Mouse (Mus musculus) kidney, embryonic 16.5 days (tissue): ENCODE results near the gene Setd1a. TPM values are rescaled to one million over a fixed set of nuclear protein-coding genes. Genes with fewer than 3 reads are reported as not detected.
A peak's percentile ranks its signal among the peaks of the same experiment; 100 is the strongest.
"Not testable (repeated sequence)": the region's sequence is repeated elsewhere in the genome, so short reads cannot be mapped to it uniquely, and the experiment has no call there.

Experiments used
- ATAC-seq: fragments of 200-750 bp; cut with Nextera tagmentation; 2 replicates; pipeline ENCODE4 v1.8.0; 2017; ENCODE audit warnings: moderate TSS enrichment; ENCODE audit not compliant: low FRiP score, low TSS enrichment
- H3K27ac ChIP-seq: fragments of 300-500 bp; sonication (generic); 2 replicates; pipeline ENCODE4 v1.5.1; 2014; ENCODE audit warnings: low read length
- H3K27me3 ChIP-seq: fragments of 300-500 bp; sonication (generic); 2 replicates; pipeline ENCODE4 v1.6.1; 2014; ENCODE audit warnings: low read length, control low read depth, mixed read lengths; ENCODE audit not compliant: insufficient read depth
- H3K36me3 ChIP-seq: fragments of 300-500 bp; sonication (generic); 2 replicates; pipeline ENCODE4 v1.6.1; 2014; ENCODE audit warnings: low read length, control low read depth, mixed read lengths; ENCODE audit not compliant: insufficient read depth
- H3K4me1 ChIP-seq: fragments of 300-500 bp; sonication (generic); 2 replicates; pipeline ENCODE4 v1.6.1; 2014; ENCODE audit warnings: low read length, control low read depth, mixed read lengths; ENCODE audit not compliant: insufficient read depth
- H3K4me2 ChIP-seq: fragments of 300-500 bp; sonication (generic); replicated peaks from 2 replicates; pipeline ENCODE4 v1.6.1; 2014; ENCODE audit warnings: low read depth, low read length
- H3K4me3 ChIP-seq: fragments of 300-500 bp; sonication (generic); 2 replicates; pipeline ENCODE4 v1.5.1; 2014; ENCODE audit warnings: mild to moderate bottlenecking, low read length
- H3K9ac ChIP-seq: fragments of 300-500 bp; sonication (generic); replicated peaks from 2 replicates; pipeline ENCODE4 v1.6.1; 2014; ENCODE audit warnings: low read length
- H3K9me3 ChIP-seq: fragments of 300-500 bp; sonication (generic); 2 replicates; pipeline ENCODE4 v1.6.1; 2016; ENCODE audit warnings: low read length, control low read depth
- WGBS: fragments of 180-500 bp; shearing (Covaris S2); extraction: QIAGEN DNeasy Blood & Tissue Kit; methylation state at CpG from one replicate; pipeline ENCODE4 v1.1.7; 2014; 5-methylcytosine and 5-hydroxymethylcytosine counted together
- polyA plus RNA-seq: library from polyadenylated mRNA; unstranded; fragments of >200 nt; fragmentation: Nextera tagmentation; extraction: Ambion mirVana; gene quantifications from 2 replicates; pipeline ENCODE4 v1.2.1, GENCODE M21; 2015

Gene Setd1a
- polyA plus RNA-seq, 1 experiment from 2014 or later, result 19.4 TPM

GRCm38 (mm10) chr7:127817776-127818175 lies 41.3 kb downstream of the Setd1a start:
- no peaks in the 10 kb centered on the region for H3K9me3 ChIP-seq
- no peak overlapping the region for H3K4me2 ChIP-seq
- no peaks in the 10 kb centered on the region for H3K27me3 ChIP-seq
- 95% methylated on average over 5 of the region's 5 CpGs for WGBS
- H3K27ac ChIP-seq, result no peak overlapping the region
- no peak overlapping the region for H3K4me3 ChIP-seq
- H3K9ac ChIP-seq, result no peak overlapping the region
- peaks cover 20% of the 10 kb centered on the region; the same call in 1 of the 2 replicates for H3K4me1 ChIP-seq
- H3K36me3 ChIP-seq, result no peaks in the 10 kb centered on the region
- no peak for ATAC-seq

- no peaks in the 10 kb centered on the region for H3K27me3 ChIP-seq
- no peak; the same call in 1 of the 2 replicates for ATAC-seq
- H3K4me2 ChIP-seq, result no peak overlapping the region
- no peaks in the 10 kb centered on the region for H3K36me3 ChIP-seq
- H3K27ac ChIP-seq, result peak overlapping the region; percentile 76
- H3K4me1 ChIP-seq, result peaks cover 21% of the 10 kb centered on the region
- 50% methylated on average over 13 of the region's 13 CpGs for WGBS
- H3K9ac ChIP-seq, result peak overlapping the region; percentile 46; the same call in 1 of the 2 replicates
- no peak overlapping the region for H3K4me3 ChIP-seq
- H3K9me3 ChIP-seq, result no peaks in the 10 kb centered on the region
These were observed 44.5 kb downstream of the Setd1a start for GRCm38 (mm10) chr7:127820836-127821509.

- WGBS, result 73% methylated on average over 3 of the region's 3 CpGs
- H3K4me1 ChIP-seq, result peaks cover 19% of the 10 kb centered on the region
These were observed 46.0 kb downstream of the Setd1a start for GRCm38 (mm10) chr7:127822494-127822893.

GRCm38 (mm10) chr7:127823236-127824171 lies 47.0 kb downstream of the Setd1a start:
- ATAC-seq, result peak; percentile 18
- H3K27me3 ChIP-seq, result no peaks in the 10 kb centered on the region
- WGBS, result 53% methylated on average over 7 of the region's 11 CpGs

More at GRCm38 (mm10) chr7:127822494-127822893, 46.0 kb downstream of the Setd1a start:
- no peaks in the 10 kb centered on the region for H3K27me3 ChIP-seq
- no peak overlapping the region for H3K27ac ChIP-seq
- no peaks in the 10 kb centered on the region for H3K9me3 ChIP-seq
- H3K36me3 ChIP-seq, result no peaks in the 10 kb centered on the region
- ATAC-seq, result no peak
- H3K4me2 ChIP-seq, result no peak overlapping the region
- no peak overlapping the region for H3K4me3 ChIP-seq
- H3K9ac ChIP-seq, result no peak overlapping the region

GRCm38 (mm10) chr7:127824176-127824871 lies 47.9 kb downstream of the Setd1a start, which contains the start of the genes Stx4a and Stx1b:
Stx4a (plus strand) TSS chr7:127824294.
Stx1b (minus strand) TSS chr7:127824549.
- Histone ChIP-seq H3K36me3 (no peaks in the 10 kb centered on the region), H3K9ac (peak within 1 kb of the TSS; percentile 75), H3K4me2 (peak within 1 kb of the TSS; percentile 85), H3K4me1 (peaks cover 19% of the 10 kb centered on the region), H3K27me3 (no peaks in the 10 kb centered on the region), H3K9me3 (no peaks in the 10 kb centered on the region), H3K4me3 (peak within 1 kb of the TSS; percentile 64), H3K27ac (peak within 1 kb of the TSS; percentile 51; the same call in 1 of the 2 replicates)
- WGBS, result 4% methylated on average over 26 of the region's 38 CpGs
- peak; percentile 73 for ATAC-seq

More at GRCm38 (mm10) chr7:127823236-127824171, 47.0 kb downstream of the Setd1a start:
- H3K4me2 ChIP-seq, result peak overlapping the region; percentile 85
- H3K4me1 ChIP-seq, result peaks cover 19% of the 10 kb centered on the region
- no peaks in the 10 kb centered on the region for H3K9me3 ChIP-seq
- H3K27ac ChIP-seq, result peak overlapping the region; percentile 51; the same call in 1 of the 2 replicates
- H3K4me3 ChIP-seq, result peak overlapping the region; percentile 64
- H3K9ac ChIP-seq, result peak overlapping the region; percentile 75
- H3K36me3 ChIP-seq, result no peaks in the 10 kb centered on the region

GRCm38 (mm10) chr7:127835550-127835949 lies 59.1 kb downstream of the Setd1a start:
- 83% methylated on average over 2 of the region's 2 CpGs for WGBS
- ATAC-seq, result no peak
- Histone ChIP-seq H3K4me3 (no peak overlapping the region), H3K9me3 (no peaks in the 10 kb centered on the region), H3K4me1 (no peaks in the 10 kb centered on the region), H3K4me2 (no peak overlapping the region), H3K27ac (no peak overlapping the region), H3K36me3 (no peaks in the 10 kb centered on the region), H3K27me3 (no peaks in the 10 kb centered on the region), H3K9ac (no peak overlapping the region)

- Histone ChIP-seq H3K4me3 (no peak overlapping the region), H3K4me1 (peaks cover under 1% of the 10 kb centered on the region), H3K9me3 (no peaks in the 10 kb centered on the region), H3K27me3 (no peaks in the 10 kb centered on the region), H3K9ac (no peak overlapping the region), H3K4me2 (no peak overlapping the region), H3K36me3 (no peaks in the 10 kb centered on the region), H3K27ac (no peak overlapping the region)
- ATAC-seq, result no peak
- 93% methylated on average over 5 of the region's 5 CpGs for WGBS
These were observed 61.0 kb downstream of the Setd1a start for GRCm38 (mm10) chr7:127837473-127837872.

GRCm38 (mm10) chr7:127837878-127838277 lies 61.4 kb downstream of the Setd1a start:
- H3K4me2 ChIP-seq, H3K4me1 ChIP-seq, H3K27ac ChIP-seq, ATAC-seq, H3K4me3 ChIP-seq, H3K27me3 ChIP-seq, H3K9ac ChIP-seq, H3K9me3 ChIP-seq, H3K36me3 ChIP-seq: not testable (repeated sequence)
- 80% methylated on average over 4 of the region's 4 CpGs for WGBS

GRCm38 (mm10) chr7:127840031-127840430 lies 63.6 kb downstream of the Setd1a start:
- not testable (repeated sequence) for H3K4me1 ChIP-seq, H3K4me2 ChIP-seq, H3K27ac ChIP-seq, H3K4me3 ChIP-seq, H3K27me3 ChIP-seq, ATAC-seq, H3K9ac ChIP-seq, H3K9me3 ChIP-seq
- peaks cover 11% of the 10 kb centered on the region for H3K36me3 ChIP-seq
- WGBS, result 77% methylated on average over 2 of the region's 2 CpGs
